Comparison of ENCODE assay signal across 25 mouse cellular contexts in the genomic region with DNA sequence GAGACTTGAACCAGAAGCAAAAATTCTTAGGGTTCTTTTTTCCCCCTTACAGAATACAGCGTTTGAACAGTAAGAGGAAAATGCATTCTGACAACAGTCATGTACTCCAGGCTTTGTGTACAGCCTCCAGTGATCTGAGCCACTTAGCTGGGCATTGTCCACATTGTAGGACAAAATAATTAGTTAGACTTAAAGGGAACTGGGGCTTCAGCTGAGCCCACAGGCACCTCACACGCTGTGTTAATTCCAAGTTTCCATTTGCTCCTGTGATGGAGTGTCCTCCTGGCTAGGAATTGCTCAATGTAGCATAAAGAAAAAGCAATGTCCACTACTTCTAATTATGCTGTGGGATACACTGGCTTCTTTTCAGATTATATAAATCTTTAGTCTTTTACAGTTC.
"Had no signal": no experiment of that assay in that cellular context is flagged by ENCODE, and none has a peak within 500 bp of the region (broad histone marks: within the 10 kb centered on the region; RNA-seq: fewer than 3 reads in every experiment).

No protein-coding gene starts in this region.

- H3K27ac ChIP-seq: heart, adult 2 months; heart, embryonic 13.5 days; heart, embryonic 15.5 days; hindbrain, embryonic 13.5 days; hindbrain, embryonic 15.5 days; hindbrain, postnatal 0 days; kidney, embryonic 15.5 days; kidney, postnatal 0 days; left cerebral cortex, adult 2 months; limb, embryonic 13.5 days; limb, embryonic 15.5 days; liver, embryonic 12.5 days; liver, embryonic 14.5 days had no signal

- H3K27me3 ChIP-seq: heart, embryonic 13.5 days; heart, embryonic 15.5 days; hindbrain, embryonic 13.5 days; hindbrain, embryonic 15.5 days; kidney, embryonic 15.5 days; limb, embryonic 13.5 days; limb, embryonic 15.5 days; liver, embryonic 12.5 days had no signal

- H3K4me1 ChIP-seq: heart, embryonic 13.5 days; heart, embryonic 15.5 days; hindbrain, embryonic 13.5 days; hindbrain, embryonic 15.5 days; kidney, embryonic 15.5 days; limb, embryonic 13.5 days; limb, embryonic 15.5 days; liver, embryonic 12.5 days had no signal

- H3K4me3 ChIP-seq: heart, adult 2 months; heart, embryonic 13.5 days; heart, embryonic 15.5 days; hindbrain, embryonic 13.5 days; hindbrain, embryonic 15.5 days; kidney, embryonic 15.5 days; left cerebral cortex, adult 2 months; limb, embryonic 13.5 days; limb, embryonic 15.5 days; liver, embryonic 12.5 days had no signal

- DNase-seq: gastrocnemius, postnatal 25 days; heart, adult 2 months; heart, postnatal 14 days; heart, postnatal 36 days; kidney, adult 11 months; kidney, adult 2 months; kidney, adult 9 months; kidney, postnatal 14 days; kidney, postnatal 36 days; layer of hippocampus, adult 9-11 months; left cerebral cortex, postnatal 4 days had no signal

- H3K9me3 ChIP-seq: heart, embryonic 15.5 days; hindbrain, embryonic 13.5 days; hindbrain, embryonic 15.5 days; kidney, embryonic 15.5 days; limb, embryonic 13.5 days; limb, embryonic 15.5 days; liver, embryonic 12.5 days had no signal

- ATAC-seq: hindbrain, postnatal 0 days; intestine, embryonic 16.5 days; liver, embryonic 12.5 days had no signal

- H3K4me2 ChIP-seq: heart, embryonic 11.5 days; heart, embryonic 13.5 days; heart, embryonic 15.5 days; hindbrain, embryonic 13.5 days; hindbrain, embryonic 15.5 days; kidney, embryonic 15.5 days; limb, embryonic 13.5 days; limb, embryonic 15.5 days; liver, embryonic 12.5 days had no signal

- H3K36me3 ChIP-seq: heart, embryonic 13.5 days; heart, embryonic 15.5 days; hindbrain, embryonic 13.5 days; hindbrain, embryonic 15.5 days; kidney, embryonic 15.5 days; limb, embryonic 13.5 days; limb, embryonic 15.5 days; liver, embryonic 12.5 days had no signal

- H3K9ac ChIP-seq: heart, embryonic 13.5 days; heart, embryonic 15.5 days; hindbrain, embryonic 13.5 days; hindbrain, embryonic 15.5 days; kidney, embryonic 15.5 days; limb, embryonic 13.5 days; limb, embryonic 15.5 days; liver, embryonic 12.5 days; liver, embryonic 14.5 days had no signal
